Mouse (Mus musculus): ENCODE data around the gene 9130230L23Rik. TPM values are rescaled to one million over a fixed set of nuclear protein-coding genes. Genes with fewer than 3 reads are reported as not detected.

The 9130230L23Rik gene
- total RNA-seq, 1 experiment from 2014 or later: 0.41 TPM

Other genes with a start within 250 kb of the 9130230L23Rik start
- gene N4bp2, start 240.8 kb downstream of the 9130230L23Rik start, total RNA-seq (2017): 49.1 and 67.5 TPM in 2 replicates
- 33.6 and 46.6 TPM in 2 replicates for gene Rhoh, start 143.1 kb downstream of the 9130230L23Rik start, total RNA-seq (2017)
- gene Chrna9, start 69.4 kb downstream of the 9130230L23Rik start, total RNA-seq (2017): not detected in 2 replicates
- gene Rbm47, start 168.8 kb upstream of the 9130230L23Rik start, total RNA-seq (2017): 2.7 and 7.0 TPM in 2 replicates

Measured in common myeloid progenitor, adult 5-6 weeks (primary cell).